Mouse (Mus musculus) hindbrain, embryonic 12.5 days (tissue): ENCODE measurements around the gene Bcl10. TPM values are rescaled to one million over a fixed set of nuclear protein-coding genes. Genes with fewer than 3 reads are reported as not detected.
"Not testable (repeated sequence)": the region's sequence is repeated elsewhere in the genome, so short reads cannot be mapped to it uniquely, and the experiment has no call there.

Source experiments
- ATAC-seq: fragments of 200-750 bp; cut with Nextera tagmentation; 2 replicates; pipeline ENCODE4 v1.8.0; 2017; ENCODE audit warnings: moderate TSS enrichment; ENCODE audit not compliant: low FRiP score
- H3K27ac ChIP-seq: fragments of 300-500 bp; sonication (generic); 2 replicates; pipeline ENCODE4 v1.5.1; 2016; ENCODE audit warnings: mild to moderate bottlenecking
- H3K27me3 ChIP-seq: fragments of 300-500 bp; sonication (generic); 2 replicates; pipeline ENCODE4 v1.6.1; 2016; ENCODE audit warnings: mild to moderate bottlenecking
- H3K36me3 ChIP-seq: fragments of 300-500 bp; sonication (generic); 2 replicates; pipeline ENCODE4 v1.6.1; 2016; ENCODE audit warnings: mild to moderate bottlenecking
- H3K4me1 ChIP-seq: fragments of 300-500 bp; sonication (generic); 2 replicates; pipeline ENCODE4 v1.6.1; 2016
- H3K4me2 ChIP-seq: fragments of 300-500 bp; sonication (generic); replicated peaks from 2 replicates; pipeline ENCODE4 v1.6.1; 2016; ENCODE audit warnings: mild to moderate bottlenecking
- H3K4me3 ChIP-seq: fragments of 300-500 bp; sonication (generic); 2 replicates; pipeline ENCODE4 v1.5.1; 2016; ENCODE audit warnings: mild to moderate bottlenecking
- H3K9ac ChIP-seq: fragments of 300-500 bp; sonication (generic); 2 replicates; pipeline ENCODE4 v1.6.1; 2016; ENCODE audit warnings: mild to moderate bottlenecking, moderate library complexity
- H3K9me3 ChIP-seq: fragments of 300-500 bp; sonication (generic); replicated peaks from 2 replicates; pipeline ENCODE4 v1.6.1; 2016; ENCODE audit warnings: mild to moderate bottlenecking
- WGBS: fragments of 180-500 bp; shearing (Covaris S2); methylation state at CpG from one replicate; pipeline ENCODE4 v1.1.7; 2016; 5-methylcytosine and 5-hydroxymethylcytosine counted together
- polyA plus RNA-seq: library from polyadenylated mRNA; unstranded; fragments of >200 nt; fragmentation: Nextera tagmentation; extraction: Ambion mirVana; gene quantifications from 2 replicates; pipeline ENCODE4 v1.2.1, GENCODE M21; 2016

Gene Bcl10
- 52.0 and 52.5 TPM in 2 replicates for polyA plus RNA-seq

- no peak for ATAC-seq
- H3K27ac ChIP-seq, result peak within 1 kb of the TSS; percentile 91; the same call in 1 of the 2 replicates
- H3K9ac ChIP-seq, result peak within 1 kb of the TSS; percentile 39; the same call in 1 of the 2 replicates
- H3K4me1 ChIP-seq, result peaks cover 14% of the 10 kb centered on the region
- H3K9me3 ChIP-seq, result no peaks in the 10 kb centered on the region
- no peaks in the 10 kb centered on the region for H3K27me3 ChIP-seq
- H3K36me3 ChIP-seq, result no peaks in the 10 kb centered on the region
- WGBS, result 33% methylated on average over 11 of the region's 11 CpGs
- H3K4me2 ChIP-seq, result peak within 1 kb of the TSS; percentile 69
- H3K4me3 ChIP-seq, result peak within 1 kb of the TSS; percentile 71
These were observed at the start of gene Bcl10 for GRCm38 (mm10) chr3:145922019-145922854. Gene Bcl10, plus strand, starts transcription at chr3:145922804.

GRCm38 (mm10) chr3:145873271-145873670 is 49.3 kb upstream of the Bcl10 start:
- no peak overlapping the region for H3K4me3 ChIP-seq
- H3K27me3 ChIP-seq, result no peaks in the 10 kb centered on the region
- no peak for ATAC-seq
- H3K9me3 ChIP-seq, result no peaks in the 10 kb centered on the region
- H3K36me3 ChIP-seq, result no peaks in the 10 kb centered on the region
- H3K27ac ChIP-seq, result no peak overlapping the region
- no peaks in the 10 kb centered on the region for H3K4me1 ChIP-seq
- no peak overlapping the region for H3K4me2 ChIP-seq
- H3K9ac ChIP-seq, result no peak overlapping the region
- WGBS, result 89% methylated on average over 1 of the region's 1 CpGs

- ATAC-seq, result no peak
- H3K27me3 ChIP-seq, result no peaks in the 10 kb centered on the region
These were observed 48.5 kb upstream of the Bcl10 start for GRCm38 (mm10) chr3:145874126-145874525.

DNA sequence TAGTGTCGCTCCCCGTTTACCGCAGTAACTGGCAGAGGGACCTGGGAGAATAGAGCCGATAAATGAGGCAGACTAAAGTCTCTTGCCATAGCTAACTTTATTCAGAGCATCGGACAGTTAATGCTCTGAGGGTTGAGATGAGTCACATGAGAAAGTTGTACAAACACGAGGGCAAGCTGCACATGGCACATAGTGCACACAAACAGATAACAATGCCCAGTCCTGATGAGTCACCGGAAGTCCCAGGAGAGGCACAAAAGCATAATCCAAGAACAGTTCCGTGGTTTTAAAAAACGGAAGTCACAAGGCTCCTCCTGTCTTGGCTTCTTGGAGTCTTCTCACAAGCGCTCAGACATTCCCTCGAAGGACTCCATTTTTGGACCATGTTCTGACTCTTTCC is 46.5 kb upstream of the Bcl10 start:
- Histone ChIP-seq H3K27me3 (no peaks in the 10 kb centered on the region), H3K27ac (no peak overlapping the region), H3K4me2 (no peak overlapping the region), H3K9ac (no peak overlapping the region), H3K36me3 (no peaks in the 10 kb centered on the region), H3K9me3 (no peaks in the 10 kb centered on the region), H3K4me1 (no peaks in the 10 kb centered on the region), H3K4me3 (no peak overlapping the region)
- 88% methylated on average over 11 of the region's 11 CpGs for WGBS
- ATAC-seq, result no peak

More at GRCm38 (mm10) chr3:145874126-145874525, 48.5 kb upstream of the Bcl10 start:
- Histone ChIP-seq H3K27ac (no peak overlapping the region), H3K4me2 (no peak overlapping the region), H3K9ac (no peak overlapping the region), H3K36me3 (no peaks in the 10 kb centered on the region), H3K4me3 (no peak overlapping the region), H3K4me1 (no peaks in the 10 kb centered on the region), H3K9me3 (no peaks in the 10 kb centered on the region)
- WGBS, result 90% methylated on average over 4 of the region's 4 CpGs

DNA sequence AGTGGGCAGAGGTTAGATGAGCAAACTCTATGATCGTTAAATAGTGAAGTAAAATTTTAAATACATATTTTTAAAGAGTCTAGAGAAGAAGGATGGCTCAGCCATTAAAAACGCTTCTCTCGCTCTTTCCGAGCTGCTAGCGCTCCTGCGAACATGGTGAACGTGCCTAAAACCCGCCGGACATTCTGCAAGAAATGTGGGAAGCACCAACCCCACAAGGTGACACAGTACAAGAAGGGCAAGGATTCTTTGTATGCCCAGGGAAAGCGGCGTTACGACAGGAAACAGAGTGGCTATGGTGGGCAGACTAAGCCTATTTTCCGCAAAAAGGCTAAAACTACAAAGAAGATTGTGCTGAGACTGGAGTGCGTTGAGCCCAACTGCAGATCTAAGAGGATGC is 43.7 kb upstream of the Bcl10 start:
- H3K27ac ChIP-seq, ATAC-seq, H3K4me1 ChIP-seq, H3K27me3 ChIP-seq, H3K36me3 ChIP-seq, H3K9ac ChIP-seq, H3K4me3 ChIP-seq, H3K4me2 ChIP-seq, H3K9me3 ChIP-seq: not testable (repeated sequence)
- whole genome bisulfite sequencing, result 88% methylated on average over 13 of the region's 14 CpGs

DNA sequence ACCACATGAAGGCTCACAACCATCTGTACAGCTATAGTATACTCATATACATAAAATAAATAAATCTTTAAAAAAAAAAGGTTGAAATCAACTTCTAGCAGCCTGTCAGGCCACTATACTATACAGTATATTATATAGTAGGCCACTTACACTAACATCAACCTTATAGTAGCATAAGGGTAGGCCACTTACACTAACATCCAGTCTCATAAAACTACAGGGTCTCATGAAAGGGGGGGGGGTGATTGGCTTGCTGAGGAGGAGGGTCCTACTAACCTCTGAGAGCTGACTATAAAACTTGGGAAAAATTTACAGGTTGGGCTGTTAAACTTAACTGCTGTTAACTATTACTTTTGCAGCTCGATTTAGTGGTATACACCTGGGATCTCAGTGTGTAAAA is 42.3 kb upstream of the Bcl10 start:
- no peak overlapping the region for H3K4me2 ChIP-seq
- no peaks in the 10 kb centered on the region for H3K9me3 ChIP-seq
- peaks cover 4% of the 10 kb centered on the region; the same call in 1 of the 2 replicates for H3K4me1 ChIP-seq
- H3K27ac ChIP-seq, result no peak overlapping the region
- no peaks in the 10 kb centered on the region for H3K27me3 ChIP-seq
- WGBS, result 88% methylated on average over 1 of the region's 1 CpGs
- no peak overlapping the region for H3K9ac ChIP-seq
- ATAC-seq, result no peak
- no peak overlapping the region for H3K4me3 ChIP-seq
- H3K36me3 ChIP-seq, result no peaks in the 10 kb centered on the region

GRCm38 (mm10) chr3:145882076-145882874 is 40.3 kb upstream of the Bcl10 start:
- Histone ChIP-seq H3K4me2 (no peak overlapping the region), H3K27ac (no peak overlapping the region), H3K36me3 (no peaks in the 10 kb centered on the region), H3K9ac (no peak overlapping the region), H3K4me1 (peaks cover 11% of the 10 kb centered on the region), H3K27me3 (no peaks in the 10 kb centered on the region), H3K4me3 (no peak overlapping the region), H3K9me3 (no peaks in the 10 kb centered on the region)
- 75% methylated on average over 15 of the region's 15 CpGs for WGBS
- 0 out of 2 replicates have a peak, but pooled peaks have one; percentile 27 for ATAC-seq

GRCm38 (mm10) chr3:145883233-145883632 is 39.4 kb upstream of the Bcl10 start:
- Histone ChIP-seq H3K9me3 (no peaks in the 10 kb centered on the region), H3K4me1 (peaks cover 11% of the 10 kb centered on the region), H3K27ac (no peak overlapping the region), H3K4me3 (no peak overlapping the region), H3K9ac (no peak overlapping the region), H3K27me3 (no peaks in the 10 kb centered on the region), H3K4me2 (no peak overlapping the region), H3K36me3 (no peaks in the 10 kb centered on the region)
- 65% methylated on average over 2 of the region's 2 CpGs for WGBS
- peak; percentile 9; the same call in 1 of the 2 replicates for ATAC-seq

DNA sequence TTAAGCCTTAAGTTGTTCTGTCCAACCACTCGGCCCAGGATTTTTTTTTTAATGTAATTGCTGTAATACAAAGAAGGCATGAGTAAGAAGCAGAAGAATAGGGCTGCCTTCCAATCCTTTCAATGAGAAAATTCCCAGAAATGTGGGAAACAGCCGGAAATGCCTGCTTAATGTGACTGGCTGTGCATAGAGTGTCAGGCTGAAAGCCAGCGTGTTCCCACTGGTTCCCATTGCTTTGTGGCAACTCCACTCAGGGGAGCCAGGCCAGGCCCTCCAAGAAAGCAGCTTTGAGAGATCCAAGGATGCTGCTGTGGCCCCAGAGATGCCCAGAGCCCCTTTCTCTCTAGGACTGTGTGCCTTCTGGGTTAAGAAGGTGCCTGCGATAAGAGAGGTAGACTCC is 37.2 kb upstream of the Bcl10 start:
- no peak overlapping the region for H3K27ac ChIP-seq
- no peaks in the 10 kb centered on the region for H3K9me3 ChIP-seq
- no peaks in the 10 kb centered on the region for H3K27me3 ChIP-seq
- ATAC-seq, result no peak
- WGBS, result 72% methylated on average over 4 of the region's 4 CpGs
- no peak overlapping the region for H3K4me3 ChIP-seq
- H3K4me2 ChIP-seq, result no peak overlapping the region
- H3K9ac ChIP-seq, result no peak overlapping the region
- H3K4me1 ChIP-seq, result peaks cover 11% of the 10 kb centered on the region
- H3K36me3 ChIP-seq, result no peaks in the 10 kb centered on the region

GRCm38 (mm10) chr3:145885851-145886464 is 36.6 kb upstream of the Bcl10 start:
- Histone ChIP-seq H3K4me2 (no peak overlapping the region), H3K9me3 (no peaks in the 10 kb centered on the region), H3K27me3 (no peaks in the 10 kb centered on the region), H3K4me3 (no peak overlapping the region), H3K27ac (no peak overlapping the region), H3K9ac (no peak overlapping the region), H3K4me1 (peaks cover 16% of the 10 kb centered on the region), H3K36me3 (no peaks in the 10 kb centered on the region)
- ATAC-seq, result no peak
- 77% methylated on average over 5 of the region's 5 CpGs for WGBS

GRCm38 (mm10) chr3:145887430-145887971 is 35.1 kb upstream of the Bcl10 start:
- H3K4me2 ChIP-seq, result no peak overlapping the region
- no peak overlapping the region for H3K9ac ChIP-seq
- H3K36me3 ChIP-seq, result no peaks in the 10 kb centered on the region
- WGBS, result 88% methylated on average over 6 of the region's 6 CpGs
- no peak overlapping the region for H3K27ac ChIP-seq
- H3K4me1 ChIP-seq, result peaks cover 14% of the 10 kb centered on the region; the same call in 1 of the 2 replicates
- no peak overlapping the region for H3K4me3 ChIP-seq
- no peaks in the 10 kb centered on the region for H3K27me3 ChIP-seq
- no peaks in the 10 kb centered on the region for H3K9me3 ChIP-seq
- no peak for ATAC-seq
